Mouse (Mus musculus) CH12.LX (cell line): ENCODE results near the gene Usp7. TPM values are rescaled to one million over a fixed set of nuclear protein-coding genes. Genes with fewer than 3 reads are reported as not detected.

Experiments
- DNase-seq: peaks from one replicate; pipeline ENCODE4 v3.0.0-alpha.2; 2013; ENCODE audit errors: extremely low read depth
- H3K27ac ChIP-seq: 2 replicates; pipeline ENCODE4 v1.5.1; 2012; ENCODE audit warnings: low read depth, mild to moderate bottlenecking, control low read depth, moderate library complexity; ENCODE audit not compliant: insufficient read depth
- H3K27me3 ChIP-seq: replicated peaks from 2 replicates; pipeline ENCODE3; 2012; ENCODE audit warnings: inconsistent platforms
- H3K36me3 ChIP-seq, 2 experiments: replicated peaks in 1 of 2; 2 replicates each; pipeline versions ENCODE3 to v1.6.1; 2012; ENCODE audit warnings: inconsistent platforms in 1 of 2, low read length in 1 of 2, mild to moderate bottlenecking in 1 of 2, mixed read lengths in 1 of 2, moderate library complexity in 1 of 2; ENCODE audit not compliant: control insufficient read depth in 1 of 2, insufficient read depth in 1 of 2
- H3K4me1 ChIP-seq, 2 experiments: 2 replicates each; pipeline ENCODE4 v1.6.1; 2012; ENCODE audit warnings: inconsistent platforms in 1 of 2, moderate library complexity in 1 of 2; ENCODE audit not compliant: insufficient read depth in 2 of 2, control insufficient read depth in 1 of 2
- H3K4me2 ChIP-seq: 2 replicates; pipeline ENCODE4 v1.6.1; 2012; ENCODE audit warnings: low read depth, mild to moderate bottlenecking, control low read depth; ENCODE audit not compliant: poor library complexity, insufficient read depth, severe bottlenecking
- H3K4me3 ChIP-seq, 3 experiments: fragments of 150-350 bp in 1 of 3; sonication (generic) in 1 of 3; replicated peaks in 1 of 3; 2 replicates each; pipeline versions ENCODE3 to v1.5.1; 2011 to 2012; ENCODE audit warnings: low read depth in 2 of 3, low read length in 2 of 3, mild to moderate bottlenecking in 2 of 3, moderate library complexity in 2 of 3, control low read depth in 1 of 3, improper control_type of control experiment in 1 of 3, inconsistent platforms in 1 of 3, mixed read lengths in 1 of 3; ENCODE audit not compliant: poor library complexity in 1 of 3
- H3K79me2 ChIP-seq: replicated peaks from 2 replicates; pipeline ENCODE4 v1.6.1; 2012; ENCODE audit warnings: mild to moderate bottlenecking, moderate library complexity; ENCODE audit not compliant: control insufficient read depth, poor library complexity, insufficient read depth, severe bottlenecking; ENCODE audit errors: extremely low read depth
- H3K9ac ChIP-seq: 2 replicates; pipeline ENCODE4 v1.6.1; 2012; ENCODE audit warnings: low read depth, mild to moderate bottlenecking, control low read depth, moderate library complexity; ENCODE audit not compliant: insufficient read depth
- H3K9me3 ChIP-seq: replicated peaks from 2 replicates; pipeline ENCODE3; 2012; ENCODE audit warnings: low read length, inconsistent platforms, mixed read lengths
- BHLHE40 ChIP-seq: IDR thresholded peaks from 2 replicates; pipeline ENCODE4 v1.6.1; 2011; ENCODE audit warnings: mild to moderate bottlenecking, low read depth, low read length, improper control_type of control experiment
- CHD2 ChIP-seq: IDR thresholded peaks from 2 replicates; pipeline ENCODE4 v1.6.1; 2011; ENCODE audit warnings: low read length, improper control_type of control experiment
- E2F4 ChIP-seq: IDR thresholded peaks from 2 replicates; pipeline ENCODE4 v1.6.1; 2011; ENCODE audit warnings: low read depth, low read length, improper control_type of control experiment; ENCODE audit not compliant: insufficient replicate concordance
- ETS1 ChIP-seq: conservative IDR thresholded peaks from 2 replicates; pipeline ENCODE4 v1.6.1; 2012; ENCODE audit warnings: low read depth, mild to moderate bottlenecking, inconsistent platforms, low read length, improper control_type of control experiment, moderate library complexity
- GABPA ChIP-seq: IDR thresholded peaks from 2 replicates; pipeline ENCODE4 v1.6.1; 2012; ENCODE audit warnings: low read depth, low read length, improper control_type of control experiment, inconsistent platforms; ENCODE audit not compliant: insufficient replicate concordance
- HCFC1 ChIP-seq: IDR thresholded peaks from 2 replicates; pipeline ENCODE4 v1.6.1; 2012; ENCODE audit warnings: low read depth, mild to moderate bottlenecking, inconsistent platforms, low read length, improper control_type of control experiment
- IRF4 ChIP-seq: IDR thresholded peaks from 2 replicates; pipeline ENCODE4 v1.6.1; 2014; ENCODE audit warnings: low read depth, mild to moderate bottlenecking, inconsistent platforms, low read length, improper control_type of control experiment
- JUN ChIP-seq: IDR thresholded peaks from 2 replicates; pipeline ENCODE4 v1.6.1; 2011; ENCODE audit warnings: low read depth, mild to moderate bottlenecking, low read length, improper control_type of control experiment, moderate library complexity; ENCODE audit not compliant: insufficient read depth
- KAT2A ChIP-seq: IDR thresholded peaks from 2 replicates; pipeline ENCODE4 v1.6.1; 2012; ENCODE audit warnings: low read length, improper control_type of control experiment, inconsistent platforms; ENCODE audit not compliant: insufficient replicate concordance
- MAFK ChIP-seq: IDR thresholded peaks from 2 replicates; pipeline ENCODE4 v1.6.1; 2011; ENCODE audit warnings: low read length, improper control_type of control experiment; ENCODE audit not compliant: insufficient replicate concordance
- MAZ ChIP-seq: IDR thresholded peaks from 2 replicates; pipeline ENCODE4 v1.6.1; 2012; ENCODE audit warnings: low read depth, mild to moderate bottlenecking, inconsistent platforms, low read length, improper control_type of control experiment, moderate library complexity
- MEF2A ChIP-seq: IDR thresholded peaks from 2 replicates; pipeline ENCODE4 v1.6.1; 2014; ENCODE audit warnings: low read depth, mild to moderate bottlenecking, inconsistent platforms, low read length, improper control_type of control experiment, borderline replicate concordance
- MYC ChIP-seq: IDR thresholded peaks from 2 replicates; pipeline ENCODE4 v1.6.1; 2011; ENCODE audit warnings: low read depth, mild to moderate bottlenecking, improper control_type of control experiment, low read length
- NELFE ChIP-seq: IDR thresholded peaks from 2 replicates; pipeline ENCODE4 v1.6.1; 2011; ENCODE audit warnings: low read depth, low read length, improper control_type of control experiment
- PAX5 ChIP-seq: IDR thresholded peaks from 2 replicates; pipeline ENCODE4 v1.6.1; 2012; ENCODE audit warnings: low read length, inconsistent platforms, mixed read lengths
- POLR2A ChIP-seq: IDR thresholded peaks from 2 replicates; pipeline ENCODE4 v1.6.1; 2011; ENCODE audit warnings: low read depth, mild to moderate bottlenecking, improper control_type of control experiment, low read length
- RAD21 ChIP-seq: IDR thresholded peaks from 2 replicates; pipeline ENCODE4 v1.6.1; 2011; ENCODE audit warnings: low read depth, mild to moderate bottlenecking, low read length, improper control_type of control experiment, moderate library complexity
- TBP ChIP-seq: conservative IDR thresholded peaks from 2 replicates; pipeline ENCODE4 v1.6.1; 2011; ENCODE audit warnings: low read depth, low read length, improper control_type of control experiment
- TCF12 ChIP-seq: IDR thresholded peaks from 2 replicates; pipeline ENCODE4 v1.6.1; 2014; ENCODE audit warnings: low read depth, mild to moderate bottlenecking, inconsistent platforms, low read length, improper control_type of control experiment
- ZC3H11A ChIP-seq: IDR thresholded peaks from 2 replicates; pipeline ENCODE4 v1.6.1; 2012; ENCODE audit warnings: low read depth, mild to moderate bottlenecking, inconsistent platforms, low read length, improper control_type of control experiment
- ZMIZ1 ChIP-seq: IDR thresholded peaks from 2 replicates; pipeline ENCODE4 v1.6.1; 2012; ENCODE audit warnings: low read depth, mild to moderate bottlenecking, inconsistent platforms, low read length, improper control_type of control experiment
- ZNF384 ChIP-seq: IDR thresholded peaks from 2 replicates; pipeline ENCODE4 v1.6.1; 2012; ENCODE audit warnings: low read depth, low read length, improper control_type of control experiment, inconsistent platforms
- dilution Hi-C: fragments of 300-500 bp; cut with MboI; formaldehyde crosslinking; loops from 2 replicates; pipeline ENCODE4 v1.14.3; 2020; ENCODE audit warnings: low sequenced_read_pairs; ENCODE audit not compliant: extremely low pct_unique_long_range_greater_than_20kb, extremely low pct_ligation_motif_present
- in situ Hi-C: fragments of 300-500 bp; cut with MboI; formaldehyde crosslinking; loops from 3 replicates; pipeline ENCODE4 v1.14.3; 2019; ENCODE audit warnings: low sequenced_read_pairs, low pct_ligation_motif_present, low pct_unique_long_range_greater_than_20kb, mixed read lengths
- polyA plus RNA-seq: library from polyadenylated mRNA; unstranded; fragments of >175 nt; gene quantifications from 2 replicates; pipeline ENCODE4 v1.2.1, GENCODE M21; 2012; ENCODE audit warnings: low read depth; ENCODE audit not compliant: insufficient read length
- total RNA-seq, 2 experiments: library from RNA; depleted of rRNA; stranded (reverse); fragments of 300-350 nt in 1 of 2; fragments of >200 nt in 1 of 2; gene quantifications; 2 replicates each; pipeline ENCODE4 v1.2.3; 2012 to 2014

The Usp7 gene
- total and polyA plus RNA-seq, 3 experiments, result 113 to 169 (median 143) TPM

GRCm38 (mm10) chr16:8763028-8763427 lies 29.1 kb downstream of the Usp7 start:
- Histone ChIP-seq H3K4me1 (peaks cover 0 to 2% of the 10 kb centered on the region in 2 experiments; a peak in 1 of 4 replicates), H3K9me3 (no peaks in the 10 kb centered on the region), H3K79me2 (no peaks in the 10 kb centered on the region), H3K27ac (no peak overlapping the region), H3K4me2 (no peak overlapping the region), H3K27me3 (no peaks in the 10 kb centered on the region), H3K9ac (no peak overlapping the region)
- DNase-seq, result no peak
- no peak for TF ChIP-seq E2F4
- TF ChIP-seq HCFC1, result no peak
- TF ChIP-seq TBP, result no peak
- no peak for TF ChIP-seq KAT2A
- TF ChIP-seq ZMIZ1, result no peak
- no peak for TF ChIP-seq ZNF384
- no peak for TF ChIP-seq JUN
- no peak for TF ChIP-seq MAFK
- TF ChIP-seq MEF2A, result no peak
- no peak for TF ChIP-seq IRF4
- TF ChIP-seq BHLHE40, result no peak
- TF ChIP-seq CHD2, result no peak
- TF ChIP-seq ZC3H11A, result no peak
- TF ChIP-seq RAD21, result no peak
- no peak for TF ChIP-seq ETS1
- no peak for TF ChIP-seq MYC
- no peak for TF ChIP-seq TCF12
- TF ChIP-seq, all 38 proteins: peak for 0
- dilution Hi-C loops (no loop called here), in situ Hi-C loops (loop anchor here (10.0 kb wide), 1 partner anchor 102 kb away; no protein-coding TSS in a partner anchor)
- no peak overlapping the region for H3K4me3 ChIP-seq
- H3K36me3 ChIP-seq, result no peaks in the 10 kb centered on the region

DNA sequence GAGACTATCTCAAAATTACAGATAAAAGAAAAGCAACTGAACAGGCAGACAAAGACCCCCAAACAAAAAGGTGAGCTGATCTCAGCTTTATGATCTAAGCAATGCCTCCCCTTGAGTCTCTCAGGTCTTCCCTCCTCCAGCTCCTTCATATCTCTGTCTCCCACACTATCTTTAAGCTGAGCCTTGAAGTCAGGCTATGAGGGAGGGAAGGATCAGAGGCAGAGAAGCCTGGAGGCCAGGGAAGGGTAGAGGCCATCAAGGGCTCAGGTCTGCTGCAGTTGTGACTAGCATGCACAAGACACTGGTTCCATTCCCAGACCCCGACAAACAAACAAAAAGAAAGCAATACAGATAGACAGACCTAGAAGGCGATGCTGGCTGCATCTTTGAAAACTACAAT lies 30.2 kb downstream of the Usp7 start:
- no peak overlapping the region for H3K9ac ChIP-seq
- no peak overlapping the region for H3K4me2 ChIP-seq
- no peak for DNase-seq
- H3K9me3 ChIP-seq, result no peaks in the 10 kb centered on the region
- H3K79me2 ChIP-seq, result no peaks in the 10 kb centered on the region
- H3K4me1 ChIP-seq, result no peaks in the 10 kb centered on the region
- dilution Hi-C loops (no loop called here), in situ Hi-C loops (loop anchor here (10.0 kb wide), 1 partner anchor 103 kb away; no protein-coding TSS in a partner anchor)
- no peak overlapping the region for H3K27ac ChIP-seq
- TF ChIP-seq POLR2A, result no peak
- no peak for TF ChIP-seq IRF4
- no peak for TF ChIP-seq MAZ
- no peak for TF ChIP-seq E2F4
- no peak for TF ChIP-seq NELFE
- no peak for TF ChIP-seq PAX5
- no peak for TF ChIP-seq HCFC1
- no peak for TF ChIP-seq GABPA
- no peak overlapping the region for H3K4me3 ChIP-seq
- H3K36me3 ChIP-seq, result no peaks in the 10 kb centered on the region
- H3K27me3 ChIP-seq, result no peaks in the 10 kb centered on the region
